Mouse (Mus musculus) embryonic facial prominence, embryonic 14.5 days (tissue): ENCODE results near the gene Fam43a. TPM values are rescaled to one million over a fixed set of nuclear protein-coding genes. Genes with fewer than 3 reads are reported as not detected.

Experiments used
- ATAC-seq: fragments of 200-750 bp; cut with Nextera tagmentation; 2 replicates; pipeline ENCODE4 v1.8.0; 2017; ENCODE audit warnings: low read depth, moderate number of reproducible peaks, moderate TSS enrichment
- DNase-seq: peaks from one replicate; pipeline ENCODE4 v3.0.0-alpha.2; 2015; ENCODE audit warnings: low spot score
- H3K27ac ChIP-seq: fragments of 300-500 bp; sonication (generic); replicated peaks from 2 replicates; pipeline ENCODE4 v1.5.1; 2014; ENCODE audit warnings: low read depth, mild to moderate bottlenecking, low read length, moderate library complexity
- H3K27me3 ChIP-seq: fragments of 300-500 bp; sonication (generic); replicated peaks from 2 replicates; pipeline ENCODE4 v1.6.1; 2014; ENCODE audit warnings: low read length; ENCODE audit not compliant: control insufficient read depth, insufficient read depth
- H3K36me3 ChIP-seq: fragments of 300-500 bp; sonication (generic); 2 replicates; pipeline ENCODE4 v1.6.1; 2014; ENCODE audit warnings: low read length, mixed read lengths; ENCODE audit not compliant: control insufficient read depth, insufficient read depth
- H3K4me1 ChIP-seq: fragments of 300-500 bp; sonication (generic); 2 replicates; pipeline ENCODE4 v1.6.1; 2014; ENCODE audit warnings: antibody characterized with exemption, low read length; ENCODE audit not compliant: control insufficient read depth, insufficient read depth
- H3K4me2 ChIP-seq: fragments of 300-500 bp; sonication (generic); 2 replicates; pipeline ENCODE4 v1.6.1; 2014; ENCODE audit warnings: low read depth, mild to moderate bottlenecking, low read length, moderate library complexity, mixed read lengths
- H3K4me3 ChIP-seq: fragments of 300-500 bp; sonication (generic); 2 replicates; pipeline ENCODE4 v1.5.1; 2014; ENCODE audit warnings: low read depth, mild to moderate bottlenecking, low read length
- H3K9ac ChIP-seq: fragments of 300-500 bp; sonication (generic); 2 replicates; pipeline ENCODE4 v1.6.1; 2014; ENCODE audit warnings: low read depth, mild to moderate bottlenecking, low read length, moderate library complexity, mixed read lengths
- H3K9me3 ChIP-seq: fragments of 300-500 bp; sonication (generic); 2 replicates; pipeline ENCODE4 v1.6.1; 2016; ENCODE audit warnings: low read length; ENCODE audit not compliant: control insufficient read depth
- WGBS: fragments of 180-500 bp; shearing (Covaris S2); extraction: QIAGEN DNeasy Blood & Tissue Kit; methylation state at CpG from one replicate; pipeline ENCODE4 v1.1.7; 2014; 5-methylcytosine and 5-hydroxymethylcytosine counted together
- polyA plus RNA-seq: library from polyadenylated mRNA; unstranded; fragments of >200 nt; fragmentation: Nextera tagmentation; extraction: Ambion mirVana; gene quantifications from 2 replicates; pipeline ENCODE4 v1.2.1, GENCODE M21; 2014

Gene Fam43a
- polyA plus RNA-seq, 1 experiment from 2014 or later: 12.1 TPM

- WGBS: 5% methylated on average over 35 of the region's 35 CpGs
- peak within 1 kb of the TSS; percentile 74 for H3K27ac ChIP-seq
Observed at GRCm38 (mm10) chr16:30587494-30588327, 11.8 kb upstream of the Fam43a start, which contains the start of gene Lsg1. TSS of gene Lsg1 (minus strand) at chr16:30587592.

GRCm38 (mm10) chr16:30590264-30591209 lies 9.0 kb upstream of the Fam43a start:
- H3K27ac ChIP-seq: no peak overlapping the region
- no peak overlapping the region for H3K9ac ChIP-seq
- H3K4me2 ChIP-seq: no peak overlapping the region
- H3K4me1 ChIP-seq: peaks cover 8% of the 10 kb centered on the region; the same call in 1 of the 2 replicates
- H3K27me3 ChIP-seq: no peaks in the 10 kb centered on the region; the same call in 1 of the 2 replicates
- no peaks in the 10 kb centered on the region for H3K9me3 ChIP-seq
- no peak for ATAC-seq
- no peak for DNase-seq
- 37% methylated on average over 7 of the region's 7 CpGs for WGBS
- no peak overlapping the region for H3K4me3 ChIP-seq
- H3K36me3 ChIP-seq: peaks cover 2% of the 10 kb centered on the region; the same call in 1 of the 2 replicates

More at GRCm38 (mm10) chr16:30587494-30588327, 11.8 kb upstream of the Fam43a start, which contains the start of gene Lsg1:
- H3K4me2 ChIP-seq: peak within 1 kb of the TSS; percentile 95
- H3K9ac ChIP-seq: peak within 1 kb of the TSS; percentile 81
- H3K9me3 ChIP-seq: no peaks in the 10 kb centered on the region
- H3K4me3 ChIP-seq: peak within 1 kb of the TSS; percentile 87
- H3K27me3 ChIP-seq: no peaks in the 10 kb centered on the region
- H3K36me3 ChIP-seq: peaks cover 30% of the 10 kb centered on the region
- peaks cover 8% of the 10 kb centered on the region; the same call in 1 of the 2 replicates for H3K4me1 ChIP-seq
- DNase-seq (peak; percentile 97), ATAC-seq (peak; percentile 94)

GRCm38 (mm10) chr16:30591990-30592389 lies 7.5 kb upstream of the Fam43a start:
- no peak for DNase-seq
- WGBS: 42% methylated on average over 3 of the region's 3 CpGs
- H3K4me2 ChIP-seq: no peak overlapping the region
- no peaks in the 10 kb centered on the region; the same call in 1 of the 2 replicates for H3K4me1 ChIP-seq
- H3K27me3 ChIP-seq: no peaks in the 10 kb centered on the region; the same call in 1 of the 2 replicates
- no peak overlapping the region for H3K9ac ChIP-seq
- no peak overlapping the region for H3K4me3 ChIP-seq
- H3K9me3 ChIP-seq: no peaks in the 10 kb centered on the region
- no peaks in the 10 kb centered on the region for H3K36me3 ChIP-seq
- ATAC-seq: no peak
- no peak overlapping the region for H3K27ac ChIP-seq

- no peaks in the 10 kb centered on the region for H3K9me3 ChIP-seq
- peaks cover 4% of the 10 kb centered on the region for H3K4me1 ChIP-seq
- H3K27me3 ChIP-seq: no peaks in the 10 kb centered on the region; the same call in 1 of the 2 replicates
- no peak overlapping the region for H3K27ac ChIP-seq
- DNase-seq: no peak
- H3K4me3 ChIP-seq: no peak overlapping the region
- H3K4me2 ChIP-seq: no peak overlapping the region
- no peak overlapping the region for H3K9ac ChIP-seq
- WGBS: 40% methylated on average over 3 of the region's 3 CpGs
- ATAC-seq: no peak
- no peaks in the 10 kb centered on the region for H3K36me3 ChIP-seq
Observed at GRCm38 (mm10) chr16:30595356-30595755, 4.2 kb upstream of the Fam43a start.

- peaks cover under 1% of the 10 kb centered on the region; the same call in 1 of the 2 replicates for H3K27me3 ChIP-seq
- no peak overlapping the region for H3K4me2 ChIP-seq
- H3K9me3 ChIP-seq: no peaks in the 10 kb centered on the region
- no peak overlapping the region for H3K27ac ChIP-seq
- no peak for DNase-seq
- H3K36me3 ChIP-seq: no peaks in the 10 kb centered on the region
- 72% methylated on average over 14 of the region's 14 CpGs for WGBS
- H3K4me3 ChIP-seq: no peak overlapping the region
- H3K4me1 ChIP-seq: peaks cover 9% of the 10 kb centered on the region
- ATAC-seq: no peak
- H3K9ac ChIP-seq: no peak overlapping the region
Observed at GRCm38 (mm10) chr16:30595835-30596557, 3.5 kb upstream of the Fam43a start.

- peak; percentile 34; the same call in 1 of the 2 replicates for ATAC-seq
- Histone ChIP-seq H3K9me3 (no peaks in the 10 kb centered on the region), H3K4me1 (peaks cover 20% of the 10 kb centered on the region), H3K4me2 (peak overlapping the region; percentile 49), H3K36me3 (no peaks in the 10 kb centered on the region), H3K27ac (no peak overlapping the region), H3K9ac (no peak overlapping the region), H3K27me3 (peaks cover 6% of the 10 kb centered on the region; the same call in 1 of the 2 replicates), H3K4me3 (no peak overlapping the region)
- 12% methylated on average over 16 of the region's 16 CpGs for WGBS
- peak; percentile 87 for DNase-seq
Observed at GRCm38 (mm10) chr16:30596959-30597681, 2.4 kb upstream of the Fam43a start.

GRCm38 (mm10) chr16:30600431-30601045 lies 1.0 kb downstream of the Fam43a start:
- under 1% methylated on average over 40 of the region's 53 CpGs for WGBS
- Histone ChIP-seq H3K4me1 (peaks cover 50% of the 10 kb centered on the region), H3K36me3 (no peaks in the 10 kb centered on the region), H3K27ac (peak overlapping the region; percentile 77), H3K9ac (peak overlapping the region; percentile 77), H3K4me3 (peak overlapping the region; percentile 61), H3K9me3 (no peaks in the 10 kb centered on the region), H3K27me3 (peaks cover 6% of the 10 kb centered on the region; the same call in 1 of the 2 replicates), H3K4me2 (peak overlapping the region; percentile 96)
- 0 out of 2 replicates have a peak, but pooled peaks have one; percentile 3 for ATAC-seq
- DNase-seq: peak; percentile 63
